Mouse (Mus musculus) liver, adult 2 months (tissue): ENCODE data around the gene Vps13d.

Experiments used
- CTCF ChIP-seq: fragments of 200-500 bp; IDR thresholded peaks from 2 replicates; pipeline ENCODE4 v1.5.1; 2011; ENCODE audit warnings: low read depth, low read length, control low read depth
- POLR2A ChIP-seq: fragments of 200-500 bp; IDR thresholded peaks from 2 replicates; pipeline ENCODE4 v1.6.1; 2011; ENCODE audit warnings: low read length, control low read depth; ENCODE audit not compliant: insufficient read depth; ENCODE audit errors: extremely low read depth

DNA sequence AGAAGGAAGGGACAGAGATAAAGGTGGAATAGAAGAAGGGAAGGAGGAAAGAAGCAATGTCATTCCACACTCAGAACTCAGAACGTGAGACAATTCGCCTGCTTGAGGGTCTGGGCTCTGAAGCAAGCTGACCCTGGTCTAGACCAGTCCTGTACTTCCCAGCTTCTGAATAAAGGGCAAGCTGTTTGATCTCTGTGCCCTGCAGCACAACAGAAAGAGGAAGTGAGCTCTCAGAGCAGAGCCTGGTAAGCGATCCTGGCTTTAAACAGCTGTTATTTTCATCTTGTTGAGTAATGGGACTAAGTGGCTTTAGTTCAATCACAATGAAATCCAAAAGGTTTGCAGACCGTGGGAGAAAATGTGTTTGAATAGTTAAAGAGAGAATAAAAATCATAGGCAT is 83.2 kb downstream of the Vps13d start:
- TF ChIP-seq CTCF (no peak), POLR2A (no peak)
